Mouse (Mus musculus): ENCODE measurements around the gene Inpp5e. TPM values are rescaled to one million over a fixed set of nuclear protein-coding genes. Genes with fewer than 3 reads are reported as not detected.

Inpp5e gene
- total RNA-seq, 2 experiments from 2014 or later = 22.2 to 25.1 TPM

- peak within 1 kb of the TSS; percentile 82 for H3K27ac ChIP-seq
- peak within 1 kb of the TSS; percentile 92 for H3K4me3 ChIP-seq
- peak; percentile 83 to 85 for DNase-seq (ENCODE audit: low spot score in 2 of 2)
- TF ChIP-seq CTCF (conservative IDR thresholded peaks at IDR 0.05) = no peak
Measured at GRCm38 (mm10) chr2:26380131-26380771, 28.8 kb downstream of the Inpp5e start, which contains the start of gene Snapc4. Gene Snapc4 (minus strand): TSS chr2:26380653.

- no peak overlapping the region for H3K27ac ChIP-seq
- H3K4me3 ChIP-seq = no peak overlapping the region
- DNase-seq (ENCODE audit: low spot score in 2 of 2) = no peak
- TF ChIP-seq CTCF (conservative IDR thresholded peaks at IDR 0.05) = no peak
Measured at GRCm38 (mm10) chr2:26372396-26372795, 36.6 kb downstream of the Inpp5e start.

- no peak overlapping the region for H3K4me3 ChIP-seq
- DNase-seq (ENCODE audit: low spot score in 2 of 2) = no peak
- H3K27ac ChIP-seq = no peak overlapping the region
- TF ChIP-seq CTCF (conservative IDR thresholded peaks at IDR 0.05) = no peak
Measured at GRCm38 (mm10) chr2:26368572-26368971, 40.4 kb downstream of the Inpp5e start.

GRCm38 (mm10) chr2:26367911-26368310, 41.1 kb downstream of the Inpp5e start:
- no peak for TF ChIP-seq CTCF (conservative IDR thresholded peaks at IDR 0.05)
- Histone ChIP-seq H3K27ac (no peak overlapping the region), H3K4me3 (no peak overlapping the region)
- no peak for DNase-seq (ENCODE audit: low spot score in 2 of 2)

- H3K27ac ChIP-seq = peak overlapping the region; percentile 8; the same call in 1 of the 2 replicates
- TF ChIP-seq CTCF (conservative IDR thresholded peaks at IDR 0.05) = no peak
Measured at GRCm38 (mm10) chr2:26364738-26365465, 44.1 kb downstream of the Inpp5e start.

GRCm38 (mm10) chr2:26363481-26363880, 45.5 kb downstream of the Inpp5e start:
- no peak overlapping the region for H3K27ac ChIP-seq
- no peak overlapping the region for H3K4me3 ChIP-seq
- no peak for DNase-seq (ENCODE audit: low spot score in 2 of 2)
- TF ChIP-seq CTCF (conservative IDR thresholded peaks at IDR 0.05) = no peak

More at GRCm38 (mm10) chr2:26364738-26365465, 44.1 kb downstream of the Inpp5e start:
- DNase-seq (ENCODE audit: low spot score in 2 of 2) = no peak
- H3K4me3 ChIP-seq = no peak overlapping the region

- TF ChIP-seq CTCF (conservative IDR thresholded peaks at IDR 0.05) = no peak
- Histone ChIP-seq H3K4me3 (no peak overlapping the region), H3K27ac (no peak overlapping the region)
- no peak for DNase-seq (ENCODE audit: low spot score in 2 of 2)
Measured at GRCm38 (mm10) chr2:26362991-26363390, 46.0 kb downstream of the Inpp5e start.

GRCm38 (mm10) chr2:26360772-26361171, 48.2 kb downstream of the Inpp5e start, which contains the start of gene Card9:
Gene Card9 (minus strand): TSS chr2:26360918.
- DNase-seq (ENCODE audit: low spot score in 2 of 2) = no peak
- H3K27ac ChIP-seq = no peak within 1 kb of the TSS
- no peak for TF ChIP-seq CTCF (conservative IDR thresholded peaks at IDR 0.05)
- H3K4me3 ChIP-seq = no peak within 1 kb of the TSS

- H3K4me3 ChIP-seq = no peak overlapping the region
- H3K27ac ChIP-seq = no peak overlapping the region
- peak; percentile 28; the same call in 1 of the 2 replicates for TF ChIP-seq CTCF (conservative IDR thresholded peaks at IDR 0.05)
- DNase-seq (ENCODE audit: low spot score in 2 of 2) = no peak
Measured at GRCm38 (mm10) chr2:26359983-26360382, 49.0 kb downstream of the Inpp5e start.

GRCm38 (mm10) chr2:26358667-26359320, 50.2 kb downstream of the Inpp5e start:
- no peak for DNase-seq (ENCODE audit: low spot score in 2 of 2)
- TF ChIP-seq CTCF (conservative IDR thresholded peaks at IDR 0.05) = 0 out of 2 replicates have a peak, but pooled peaks have one; percentile 5
- Histone ChIP-seq H3K4me3 (no peak overlapping the region), H3K27ac (no peak overlapping the region)

- TF ChIP-seq CTCF (conservative IDR thresholded peaks at IDR 0.05) = peak; percentile 40
- DNase-seq (ENCODE audit: low spot score in 2 of 2) = no peak
- Histone ChIP-seq H3K27ac (no peak overlapping the region), H3K4me3 (no peak overlapping the region)
Measured at GRCm38 (mm10) chr2:26357484-26357883, 51.5 kb downstream of the Inpp5e start.

- Histone ChIP-seq H3K4me3 (no peak overlapping the region), H3K27ac (no peak overlapping the region)
- no peak for TF ChIP-seq CTCF (conservative IDR thresholded peaks at IDR 0.05)
- no peak for DNase-seq (ENCODE audit: low spot score in 2 of 2)
Measured at GRCm38 (mm10) chr2:26356678-26357077, 52.3 kb downstream of the Inpp5e start.

GRCm38 (mm10) chr2:26356231-26356630, 52.8 kb downstream of the Inpp5e start:
- TF ChIP-seq CTCF (conservative IDR thresholded peaks at IDR 0.05) = no peak
- H3K27ac ChIP-seq = no peak overlapping the region
- no peak for DNase-seq (ENCODE audit: low spot score in 2 of 2)
- no peak overlapping the region for H3K4me3 ChIP-seq
